Mouse (Mus musculus): ENCODE data around the gene Gabarapl2.

GRCm38 (mm10) chr8:111911572-111911971 lies 28.9 kb upstream of the Gabarapl2 start:
- TF ChIP-seq MAFK (IDR thresholded peaks at IDR 0.05; ENCODE audit: insufficient read depth, low read depth, low read length) (no peak), CHD2 (IDR thresholded peaks at IDR 0.05; ENCODE audit: low read depth, low read length) (no peak), ZC3H11A (IDR thresholded peaks at IDR 0.05; ENCODE audit: borderline replicate concordance, low read depth, low read length) (no peak), HCFC1 (IDR thresholded peaks at IDR 0.05; ENCODE audit: borderline replicate concordance, insufficient read depth, low read length) (no peak), ZNF384 (IDR thresholded peaks at IDR 0.05; ENCODE audit: low read depth, low read length) (no peak)

Data from ES-E14 (cell line).